Comparison of ENCODE assay signal across 8 mouse cellular contexts in genomic region chr7:44304775-44305641, GRCm38 (mm10). TPM values are rescaled to one million over a fixed set of nuclear protein-coding genes. Genes with fewer than 3 reads are reported as not detected.
DNase-seq lines count a peak whose midpoint lies in the region; ATAC-seq lines count a peak whose summit lies in the region.

No protein-coding gene starts in this region.

- peak; percentile 97 for DNase-seq in adipocyte (ENCODE audit: low spot score)
- peak; percentile 99 for DNase-seq in embryo, embryonic 10 days (ENCODE audit: low spot score)
- DNase-seq in gastrocnemius, postnatal 10 days = peak; percentile 92
- DNase-seq in induced T-regulatory cell, adult 2 months (ENCODE audit: low read depth) = peak; percentile 99
- peak; percentile 97 for DNase-seq in left cerebral cortex, adult 9 months (ENCODE audit: low spot score in 2 of 2)
- DNase-seq in right cerebral cortex, postnatal 14 days = peak; percentile 97
- DNase-seq in urinary bladder, postnatal 36 days (ENCODE audit: low spot score in 2 of 2) = peak; percentile 95 to 96

- peak; percentile 83 for ATAC-seq in megakaryocyte progenitor cell, adult 5-6 weeks (replicated peaks; ENCODE audit: poor library complexity)

RNA-seq across cellular contexts. Expression of gene Clec11a, which starts 1.7 kb away (rescaled TPM):
- total RNA-seq in gastrocnemius, postnatal 10 days (2021) = 1 to 10 TPM; 5.0 to 6.8 TPM
- total RNA-seq in megakaryocyte progenitor cell, adult 5-6 weeks (2015) = 4.1 TPM in 2 replicates
- 4.2 and 4.4 TPM in 2 replicates for total RNA-seq in megakaryocyte progenitor cell, adult 5-6 weeks (2017)

RNA-seq across cellular contexts. Expression of gene Shank1, which starts 5.0 kb away (rescaled TPM):
- total RNA-seq in gastrocnemius, postnatal 10 days (2021) = 1 to 10 TPM; 2.0 to 2.7 TPM
- 0.05 and 0.49 TPM in 2 replicates for total RNA-seq in megakaryocyte progenitor cell, adult 5-6 weeks (2015)
- not detected in 2 replicates for total RNA-seq in megakaryocyte progenitor cell, adult 5-6 weeks (2017)

RNA-seq across cellular contexts. Expression of gene Gm15517, which starts 43.8 kb away (rescaled TPM):
- not detected for total RNA-seq in gastrocnemius, postnatal 10 days (2021)
- total RNA-seq in megakaryocyte progenitor cell, adult 5-6 weeks (2015) = not detected in 2 replicates
- not detected in 2 replicates for total RNA-seq in megakaryocyte progenitor cell, adult 5-6 weeks (2017)

RNA-seq across cellular contexts. Expression of gene Acp4, which starts 47.8 kb away (rescaled TPM):
- total RNA-seq in gastrocnemius, postnatal 10 days (2021) = not detected
- not detected in 2 replicates for total RNA-seq in megakaryocyte progenitor cell, adult 5-6 weeks (2015)
- total RNA-seq in megakaryocyte progenitor cell, adult 5-6 weeks (2017) = 0.04 TPM in 1 of 2 replicates, not detected in the other

RNA-seq across cellular contexts. Expression of gene 2410002F23Rik, which starts 58.5 kb away (rescaled TPM):
- 10 to 100 TPM; 23.7 to 35.0 TPM for total RNA-seq in gastrocnemius, postnatal 10 days (2021)
- 54.0 and 60.6 TPM in 2 replicates for total RNA-seq in megakaryocyte progenitor cell, adult 5-6 weeks (2015)
- 71.7 and 74.6 TPM in 2 replicates for total RNA-seq in megakaryocyte progenitor cell, adult 5-6 weeks (2017)

Comparison
In these comparisons a context has a peak if more than half of its experiments do, and no peak if none do; other contexts are left out.
1. Peak in every context shown above with its lines: DNase-seq and ATAC-seq.